Mouse (Mus musculus): ENCODE data around the gene Pdzd2. TPM values are rescaled to one million over a fixed set of nuclear protein-coding genes. Genes with fewer than 3 reads are reported as not detected.

Gene Pdzd2
- polyA plus RNA-seq, 1 experiment from 2014 or later: 9.1 TPM

DNA sequence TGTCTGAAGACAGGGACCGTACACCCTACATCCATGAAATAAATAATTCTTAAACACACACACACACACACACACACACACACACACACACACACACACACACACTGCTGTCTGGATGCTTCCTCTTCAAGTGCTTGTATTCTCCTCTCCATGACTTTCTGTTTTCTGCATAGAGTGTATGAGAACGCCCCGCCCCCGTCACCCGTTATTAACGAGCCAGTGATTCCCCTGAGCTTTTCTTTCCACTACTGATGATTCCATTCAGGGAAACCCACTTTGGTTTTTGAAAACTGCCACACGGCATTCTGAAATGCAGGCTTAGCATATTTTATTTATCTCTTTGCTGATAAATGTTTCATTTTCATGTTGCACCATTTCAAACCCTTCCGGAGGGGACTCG is 219.4 kb downstream of the Pdzd2 start:
- WGBS: 81% methylated on average over 9 of the region's 9 CpGs
- no peaks in the 10 kb centered on the region for H3K4me1 ChIP-seq (replicated peaks; ENCODE audit: control insufficient read depth, insufficient read depth, low read length)
- no peaks in the 10 kb centered on the region for H3K27me3 ChIP-seq (replicated peaks; ENCODE audit: control insufficient read depth, insufficient read depth, low read length)
- H3K27ac ChIP-seq (ENCODE audit: low read depth, low read length): no peak overlapping the region
- H3K9me3 ChIP-seq (ENCODE audit: control insufficient read depth, low read length): no peaks in the 10 kb centered on the region
- no peak for DNase-seq (ENCODE audit: low spot score)
- no peak overlapping the region for H3K9ac ChIP-seq (ENCODE audit: low read depth, low read length)
- ATAC-seq (replicated peaks; ENCODE audit: low FRiP score): no peak
- no peak overlapping the region for H3K4me2 ChIP-seq
- H3K36me3 ChIP-seq (ENCODE audit: control insufficient read depth, insufficient read depth, low read length): no peaks in the 10 kb centered on the region
- no peak overlapping the region for H3K4me3 ChIP-seq (ENCODE audit: low read depth, low read length)

DNA sequence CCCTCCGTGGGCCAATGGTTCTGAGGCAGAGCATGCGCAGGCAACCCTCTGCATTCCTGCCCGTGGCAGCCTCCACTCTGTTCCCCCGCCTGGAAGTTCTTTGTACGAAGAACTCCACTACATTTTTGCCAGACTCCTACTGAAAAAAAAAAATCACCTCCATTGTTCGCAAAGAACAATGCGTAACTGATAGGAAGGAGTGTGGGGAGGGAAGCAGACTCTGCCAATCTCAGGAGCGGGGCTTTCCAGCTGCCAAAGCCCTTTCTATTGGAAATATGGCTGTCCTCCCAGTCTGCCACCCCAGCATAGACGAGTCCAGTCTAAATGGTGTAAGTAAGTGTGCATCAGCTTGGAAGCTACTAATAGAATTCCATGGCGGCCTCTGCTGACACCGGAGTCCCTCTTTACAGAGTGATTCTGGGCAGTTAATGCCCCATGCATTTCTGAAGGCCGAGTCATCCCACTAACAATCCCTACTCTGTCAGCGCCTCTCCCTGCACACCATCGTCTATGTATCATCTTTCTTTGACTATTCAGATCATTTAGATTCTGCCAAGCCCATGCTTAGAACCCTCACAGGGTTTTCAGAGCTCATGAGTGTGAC is 221.3 kb downstream of the Pdzd2 start:
- no peak for ATAC-seq (replicated peaks; ENCODE audit: low FRiP score)
- no peaks in the 10 kb centered on the region for H3K27me3 ChIP-seq (replicated peaks; ENCODE audit: control insufficient read depth, insufficient read depth, low read length)
- H3K27ac ChIP-seq (ENCODE audit: low read depth, low read length): no peak overlapping the region
- H3K9me3 ChIP-seq (ENCODE audit: control insufficient read depth, low read length): no peaks in the 10 kb centered on the region
- no peak overlapping the region for H3K9ac ChIP-seq (ENCODE audit: low read depth, low read length)
- whole genome bisulfite sequencing: 66% methylated on average over 14 of the region's 14 CpGs
- DNase-seq (ENCODE audit: low spot score): no peak
- no peak overlapping the region for H3K4me2 ChIP-seq
- no peak overlapping the region for H3K4me3 ChIP-seq (ENCODE audit: low read depth, low read length)
- H3K4me1 ChIP-seq (replicated peaks; ENCODE audit: control insufficient read depth, insufficient read depth, low read length): no peaks in the 10 kb centered on the region
- H3K36me3 ChIP-seq (ENCODE audit: control insufficient read depth, insufficient read depth, low read length): no peaks in the 10 kb centered on the region

DNA sequence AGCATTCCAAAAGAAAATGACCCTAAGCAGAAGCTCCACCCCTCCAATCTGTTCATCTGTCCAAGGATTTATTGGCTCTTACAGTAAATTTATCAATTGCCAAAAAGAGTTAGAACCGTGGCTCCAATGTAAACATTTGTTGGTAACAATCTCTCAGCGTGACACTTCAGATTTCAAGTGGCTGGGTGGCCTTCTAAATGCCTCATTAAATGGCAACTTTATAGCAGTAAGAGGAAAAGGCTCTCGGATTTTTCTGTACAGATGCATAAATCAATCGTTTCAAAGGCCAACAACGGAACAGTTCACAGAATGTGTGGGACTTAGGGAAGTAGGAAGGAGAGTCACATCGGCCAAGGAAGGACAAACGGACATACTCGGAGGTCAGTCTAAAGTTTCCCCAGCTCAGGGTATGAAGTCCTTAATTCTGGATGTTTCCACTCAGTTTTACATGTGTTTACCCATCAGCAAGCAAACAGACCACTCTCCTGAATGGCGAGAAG is 222.4 kb downstream of the Pdzd2 start:
- H3K9ac ChIP-seq (ENCODE audit: low read depth, low read length): no peak overlapping the region
- H3K36me3 ChIP-seq (ENCODE audit: control insufficient read depth, insufficient read depth, low read length): no peaks in the 10 kb centered on the region
- no peak overlapping the region for H3K27ac ChIP-seq (ENCODE audit: low read depth, low read length)
- ATAC-seq (replicated peaks; ENCODE audit: low FRiP score): no peak
- H3K9me3 ChIP-seq (ENCODE audit: control insufficient read depth, low read length): no peaks in the 10 kb centered on the region
- no peak overlapping the region for H3K4me2 ChIP-seq
- no peak for DNase-seq (ENCODE audit: low spot score)
- WGBS: 65% methylated on average over 9 of the region's 9 CpGs
- no peaks in the 10 kb centered on the region for H3K27me3 ChIP-seq (replicated peaks; ENCODE audit: control insufficient read depth, insufficient read depth, low read length)
- H3K4me3 ChIP-seq (ENCODE audit: low read depth, low read length): no peak overlapping the region
- no peaks in the 10 kb centered on the region for H3K4me1 ChIP-seq (replicated peaks; ENCODE audit: control insufficient read depth, insufficient read depth, low read length)

DNA sequence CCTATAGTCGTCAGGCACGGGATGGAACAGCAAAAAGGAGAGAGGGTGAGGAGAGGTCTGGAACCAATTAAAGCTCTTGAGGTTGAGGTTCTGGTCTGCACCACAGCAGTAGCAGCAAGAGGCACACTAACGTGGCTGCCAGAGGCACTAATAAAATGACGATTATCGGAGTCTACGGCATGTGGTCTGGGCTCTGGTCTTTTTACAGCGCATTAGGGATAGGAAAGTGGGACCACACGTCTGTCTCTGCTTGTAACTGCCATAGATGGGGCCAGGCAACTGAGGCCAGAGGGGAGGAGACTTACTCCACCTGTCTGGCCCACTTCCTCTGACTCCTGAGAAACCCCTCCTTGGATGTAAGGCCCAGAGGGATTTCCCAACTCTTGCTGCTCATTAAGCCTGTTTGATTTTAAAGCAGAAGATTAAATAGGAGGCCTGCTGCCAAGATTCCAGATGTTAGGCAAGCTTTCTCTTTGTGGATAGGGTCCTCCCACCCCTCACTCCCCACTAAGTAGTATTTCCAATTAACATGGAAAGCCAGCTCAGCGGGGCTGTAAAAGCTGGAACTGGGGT is 224.4 kb downstream of the Pdzd2 start:
- H3K9ac ChIP-seq (ENCODE audit: low read depth, low read length): no peak overlapping the region
- DNase-seq (ENCODE audit: low spot score) (no peak), ATAC-seq (replicated peaks; ENCODE audit: low FRiP score) (no peak)
- no peaks in the 10 kb centered on the region for H3K27me3 ChIP-seq (replicated peaks; ENCODE audit: control insufficient read depth, insufficient read depth, low read length)
- no peaks in the 10 kb centered on the region for H3K36me3 ChIP-seq (ENCODE audit: control insufficient read depth, insufficient read depth, low read length)
- no peak overlapping the region for H3K4me3 ChIP-seq (ENCODE audit: low read depth, low read length)
- no peak overlapping the region for H3K4me2 ChIP-seq
- no peaks in the 10 kb centered on the region for H3K4me1 ChIP-seq (replicated peaks; ENCODE audit: control insufficient read depth, insufficient read depth, low read length)
- H3K27ac ChIP-seq (ENCODE audit: low read depth, low read length): no peak overlapping the region
- no peaks in the 10 kb centered on the region for H3K9me3 ChIP-seq (ENCODE audit: control insufficient read depth, low read length)
- 73% methylated on average over 9 of the region's 9 CpGs for WGBS

DNA sequence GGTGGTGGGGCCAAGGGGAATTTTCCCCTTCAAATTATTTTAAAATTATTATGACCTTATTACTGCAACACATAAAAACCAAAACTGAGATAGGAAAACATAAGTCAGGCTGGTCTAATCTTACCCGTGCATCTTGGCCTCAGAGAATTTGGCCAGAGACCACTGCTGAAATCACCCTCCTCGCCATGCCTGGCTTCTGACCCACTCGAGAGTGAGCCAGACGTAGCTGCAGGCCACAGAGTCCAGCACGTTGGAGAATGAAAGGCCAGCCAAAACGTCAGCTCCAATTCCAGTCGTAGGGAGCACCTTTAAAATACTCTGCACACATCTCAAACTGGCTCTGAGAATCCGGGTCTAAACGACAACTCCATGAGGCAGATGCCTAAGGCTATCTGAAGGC is 226.2 kb downstream of the Pdzd2 start:
- ATAC-seq (replicated peaks; ENCODE audit: low FRiP score) (no peak), DNase-seq (ENCODE audit: low spot score) (no peak)
- no peak overlapping the region for H3K27ac ChIP-seq (ENCODE audit: low read depth, low read length)
- H3K36me3 ChIP-seq (ENCODE audit: control insufficient read depth, insufficient read depth, low read length): no peaks in the 10 kb centered on the region
- no peaks in the 10 kb centered on the region for H3K4me1 ChIP-seq (replicated peaks; ENCODE audit: control insufficient read depth, insufficient read depth, low read length)
- H3K9me3 ChIP-seq (ENCODE audit: control insufficient read depth, low read length): no peaks in the 10 kb centered on the region
- H3K4me3 ChIP-seq (ENCODE audit: low read depth, low read length): no peak overlapping the region
- H3K9ac ChIP-seq (ENCODE audit: low read depth, low read length): no peak overlapping the region
- H3K4me2 ChIP-seq: no peak overlapping the region
- 61% methylated on average over 9 of the region's 9 CpGs for WGBS
- no peaks in the 10 kb centered on the region for H3K27me3 ChIP-seq (replicated peaks; ENCODE audit: control insufficient read depth, insufficient read depth, low read length)

DNA sequence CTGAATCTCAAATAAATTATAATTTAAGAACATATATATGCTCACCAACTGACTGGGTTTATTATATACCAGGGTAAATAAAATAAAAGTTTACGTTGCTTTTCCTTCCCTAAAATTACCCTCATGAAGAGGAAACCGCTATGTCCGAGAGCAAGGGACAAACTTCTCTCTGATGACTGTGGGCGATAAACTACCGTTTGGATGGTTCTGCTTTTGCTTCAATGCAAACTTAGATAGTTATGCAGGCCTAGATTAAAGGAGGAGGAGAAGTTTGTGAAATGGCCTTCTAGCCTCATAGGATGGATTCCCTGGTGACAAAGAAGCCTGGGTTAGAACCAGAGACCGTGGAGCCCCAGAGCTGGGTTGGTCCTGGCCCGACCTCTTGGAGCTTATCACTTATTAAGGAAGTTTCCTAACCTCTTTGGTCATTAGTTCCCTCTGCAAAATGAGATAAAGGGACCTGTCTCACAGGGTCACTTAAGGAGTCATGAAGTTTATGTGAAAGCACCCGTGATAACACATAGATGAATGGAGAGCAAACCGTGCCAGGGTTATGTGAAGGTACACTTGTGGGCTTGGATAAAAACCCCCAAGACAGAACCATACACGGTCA is 230.9 kb downstream of the Pdzd2 start:
- Histone ChIP-seq H3K36me3 (ENCODE audit: control insufficient read depth, insufficient read depth, low read length) (no peaks in the 10 kb centered on the region), H3K4me2 (no peak overlapping the region), H3K9ac (ENCODE audit: low read depth, low read length) (no peak overlapping the region), H3K27ac (ENCODE audit: low read depth, low read length) (no peak overlapping the region), H3K27me3 (replicated peaks; ENCODE audit: control insufficient read depth, insufficient read depth, low read length) (no peaks in the 10 kb centered on the region), H3K4me3 (ENCODE audit: low read depth, low read length) (no peak overlapping the region), H3K9me3 (ENCODE audit: control insufficient read depth, low read length) (no peaks in the 10 kb centered on the region), H3K4me1 (replicated peaks; ENCODE audit: control insufficient read depth, insufficient read depth, low read length) (no peaks in the 10 kb centered on the region)
- WGBS: 37% methylated on average over 10 of the region's 10 CpGs
- DNase-seq (ENCODE audit: low spot score): no peak
- no peak for ATAC-seq (replicated peaks; ENCODE audit: low FRiP score)

DNA sequence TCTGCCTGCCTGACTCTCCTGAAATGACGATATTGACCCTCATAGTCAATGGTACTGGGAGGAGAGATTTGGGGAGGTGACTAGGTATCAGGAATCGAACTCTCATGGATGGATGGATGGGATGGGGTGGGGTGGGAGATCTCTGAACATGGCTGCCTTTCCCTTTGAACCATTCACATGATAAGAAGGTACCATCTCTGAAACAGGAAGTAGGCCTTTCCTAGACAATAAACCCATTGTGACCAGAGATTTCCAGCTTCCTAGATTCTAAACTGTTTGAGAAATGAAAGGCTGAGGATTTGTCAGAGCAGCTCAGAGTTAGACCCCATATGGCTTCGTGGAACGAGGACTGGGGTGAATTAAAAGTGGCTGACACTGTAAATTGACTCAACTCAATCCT is 232.2 kb downstream of the Pdzd2 start:
- WGBS: 75% methylated on average over 4 of the region's 4 CpGs

DNA sequence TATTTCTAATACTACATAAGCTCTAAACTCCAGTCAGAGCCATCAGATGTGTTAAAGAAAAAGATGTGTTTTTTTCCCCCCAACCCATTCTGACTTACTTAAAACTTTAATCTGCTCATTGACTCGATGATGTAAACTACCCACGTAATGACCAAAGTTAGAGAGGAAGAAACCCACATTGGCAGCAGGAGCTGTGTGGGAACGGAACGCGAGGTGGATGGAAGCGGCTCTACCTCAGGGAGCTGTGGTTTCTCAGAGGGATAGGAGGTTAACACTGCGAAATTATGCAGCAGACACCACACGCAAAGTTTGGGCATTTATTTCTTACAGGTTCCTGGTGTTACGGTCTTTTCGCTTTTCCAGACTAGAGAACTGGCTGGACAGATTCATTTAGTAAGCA is 233.2 kb downstream of the Pdzd2 start:
- Histone ChIP-seq H3K36me3 (ENCODE audit: control insufficient read depth, insufficient read depth, low read length) (no peaks in the 10 kb centered on the region), H3K4me2 (no peak overlapping the region), H3K9ac (ENCODE audit: low read depth, low read length) (no peak overlapping the region), H3K27ac (ENCODE audit: low read depth, low read length) (no peak overlapping the region), H3K4me3 (ENCODE audit: low read depth, low read length) (no peak overlapping the region), H3K9me3 (ENCODE audit: control insufficient read depth, low read length) (no peaks in the 10 kb centered on the region), H3K4me1 (replicated peaks; ENCODE audit: control insufficient read depth, insufficient read depth, low read length) (0 out of 2 replicates have a peak, but pooled peaks cover 3% of the 10 kb centered on the region), H3K27me3 (replicated peaks; ENCODE audit: control insufficient read depth, insufficient read depth, low read length) (no peaks in the 10 kb centered on the region)
- no peak for ATAC-seq (replicated peaks; ENCODE audit: low FRiP score)
- 88% methylated on average over 10 of the region's 10 CpGs for WGBS
- no peak for DNase-seq (ENCODE audit: low spot score)

More for the DNA sequence above, 232.2 kb downstream of the Pdzd2 start:
- Histone ChIP-seq H3K9me3 (ENCODE audit: control insufficient read depth, low read length) (no peaks in the 10 kb centered on the region), H3K4me3 (ENCODE audit: low read depth, low read length) (no peak overlapping the region), H3K4me2 (no peak overlapping the region), H3K27me3 (replicated peaks; ENCODE audit: control insufficient read depth, insufficient read depth, low read length) (no peaks in the 10 kb centered on the region), H3K4me1 (replicated peaks; ENCODE audit: control insufficient read depth, insufficient read depth, low read length) (0 out of 2 replicates have a peak, but pooled peaks cover 3% of the 10 kb centered on the region), H3K9ac (ENCODE audit: low read depth, low read length) (no peak overlapping the region), H3K36me3 (ENCODE audit: control insufficient read depth, insufficient read depth, low read length) (no peaks in the 10 kb centered on the region), H3K27ac (ENCODE audit: low read depth, low read length) (no peak overlapping the region)
- ATAC-seq (replicated peaks; ENCODE audit: low FRiP score): no peak
- no peak for DNase-seq (ENCODE audit: low spot score)

DNA sequence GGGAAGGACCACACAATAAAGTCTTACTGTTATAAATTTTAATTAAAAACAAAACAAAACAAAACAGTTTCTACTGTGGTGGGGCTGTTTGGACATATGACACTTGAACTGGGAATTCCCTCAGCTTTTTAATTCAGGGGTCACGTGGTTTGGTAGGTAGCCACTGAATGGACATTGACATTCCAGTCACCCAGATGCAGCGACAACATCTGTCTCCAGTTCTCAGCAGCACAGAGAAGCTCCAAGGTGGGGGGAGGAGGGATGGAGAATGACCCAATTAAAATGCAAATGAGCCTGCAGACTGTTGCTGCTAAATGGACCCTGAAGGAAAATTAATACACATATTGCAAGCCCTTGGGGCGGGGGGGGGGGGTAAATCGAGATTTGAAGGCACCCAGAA is 233.6 kb downstream of the Pdzd2 start:
- no peaks in the 10 kb centered on the region for H3K36me3 ChIP-seq (ENCODE audit: control insufficient read depth, insufficient read depth, low read length)
- no peaks in the 10 kb centered on the region for H3K9me3 ChIP-seq (ENCODE audit: control insufficient read depth, low read length)
- 80% methylated on average over 4 of the region's 4 CpGs for WGBS
- H3K4me2 ChIP-seq: no peak overlapping the region
- DNase-seq (ENCODE audit: low spot score) (no peak), ATAC-seq (replicated peaks; ENCODE audit: low FRiP score) (no peak)
- no peak overlapping the region for H3K4me3 ChIP-seq (ENCODE audit: low read depth, low read length)
- 0 out of 2 replicates have a peak, but pooled peaks cover 3% of the 10 kb centered on the region for H3K4me1 ChIP-seq (replicated peaks; ENCODE audit: control insufficient read depth, insufficient read depth, low read length)
- no peak overlapping the region for H3K9ac ChIP-seq (ENCODE audit: low read depth, low read length)
- no peak overlapping the region for H3K27ac ChIP-seq (ENCODE audit: low read depth, low read length)
- no peaks in the 10 kb centered on the region for H3K27me3 ChIP-seq (replicated peaks; ENCODE audit: control insufficient read depth, insufficient read depth, low read length)

All from liver, embryonic 11.5 days (tissue).